ENCODE assay signal across 26 mouse cellular contexts in the genomic region with DNA sequence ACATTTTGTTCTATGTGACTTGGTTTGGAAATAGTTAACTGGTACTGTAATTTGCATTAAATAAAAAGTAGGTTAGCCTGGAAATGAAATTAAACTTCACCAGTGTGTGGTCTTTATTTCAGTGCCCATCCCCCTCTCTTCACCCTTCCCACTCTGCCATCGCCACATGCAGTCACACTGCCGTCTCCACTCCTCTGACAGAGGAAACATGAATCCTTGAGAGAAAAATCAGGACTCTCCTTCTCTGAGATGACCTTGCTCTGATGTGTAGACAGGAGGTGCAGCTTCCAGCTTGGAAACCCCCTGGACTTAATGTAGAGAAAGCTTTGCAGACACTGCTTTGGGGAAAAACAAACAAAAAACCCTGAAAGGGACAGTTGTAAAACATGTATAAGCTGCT. TPM values are rescaled to one million over a fixed set of nuclear protein-coding genes. Genes with fewer than 3 reads are reported as not detected.
DNase-seq lines count a peak whose midpoint lies in the region; ATAC-seq and TF ChIP-seq lines count a peak whose summit lies in the region.
"Had no signal": no experiment of that assay in that cellular context is flagged by ENCODE, and none has a peak within 500 bp of the region (broad histone marks: within the 10 kb centered on the region; RNA-seq: fewer than 3 reads in every experiment).

No protein-coding gene starts in this region.

- no peak overlapping the region for H3K4me3 ChIP-seq in midbrain, embryonic 11.5 days (ENCODE audit: low read depth, low read length)
- H3K4me3 ChIP-seq in midbrain, postnatal 0 days (ENCODE audit: low read depth, low read length): no peak overlapping the region
- H3K4me3 ChIP-seq: embryonic facial prominence, embryonic 13.5 days; embryonic facial prominence, embryonic 15.5 days; forebrain, embryonic 13.5 days; forebrain, embryonic 15.5 days had no signal

- H3K4me1 ChIP-seq in midbrain, embryonic 11.5 days (ENCODE audit: control insufficient read depth, insufficient read depth, low read length): no peaks in the 10 kb centered on the region
- no peaks in the 10 kb centered on the region for H3K4me1 ChIP-seq in midbrain, postnatal 0 days (ENCODE audit: insufficient read depth, low read length)
- H3K4me1 ChIP-seq: forebrain, embryonic 13.5 days; forebrain, embryonic 15.5 days had no signal

- WGBS in midbrain, embryonic 11.5 days: 80% methylated on average over 2 of the region's 2 CpGs
- WGBS in midbrain, postnatal 0 days: 75% methylated on average over 2 of the region's 2 CpGs

- no peak overlapping the region for H3K9ac ChIP-seq in midbrain, embryonic 11.5 days (ENCODE audit: low read length)
- H3K9ac ChIP-seq in midbrain, postnatal 0 days (replicated peaks; ENCODE audit: low read length, poor library complexity, severe bottlenecking): no peak overlapping the region
- H3K9ac ChIP-seq: embryonic facial prominence, embryonic 13.5 days; embryonic facial prominence, embryonic 15.5 days; forebrain, embryonic 13.5 days; forebrain, embryonic 15.5 days; forebrain, postnatal 0 days had no signal

- H3K4me2 ChIP-seq in midbrain, embryonic 11.5 days: no peak overlapping the region
- H3K4me2 ChIP-seq in midbrain, postnatal 0 days (ENCODE audit: low read depth, low read length, poor library complexity, severe bottlenecking): no peak overlapping the region
- H3K4me2 ChIP-seq: embryonic facial prominence, embryonic 13.5 days; embryonic facial prominence, embryonic 15.5 days; forebrain, embryonic 13.5 days; forebrain, embryonic 15.5 days had no signal

- no peak for TF ChIP-seq CTCF in midbrain, postnatal 0 days (IDR thresholded peaks at IDR 0.05)

- no peaks in the 10 kb centered on the region for H3K27me3 ChIP-seq in midbrain, embryonic 11.5 days (ENCODE audit: control insufficient read depth, insufficient read depth, low read length)
- no peaks in the 10 kb centered on the region for H3K27me3 ChIP-seq in midbrain, postnatal 0 days (ENCODE audit: insufficient read depth, low read length)
- H3K27me3 ChIP-seq: embryonic facial prominence, embryonic 13.5 days; embryonic facial prominence, embryonic 15.5 days; forebrain, embryonic 13.5 days; forebrain, embryonic 15.5 days had no signal

- peaks cover 2% of the 10 kb centered on the region; the same call in 1 of the 2 replicates for H3K36me3 ChIP-seq in midbrain, embryonic 11.5 days (ENCODE audit: control insufficient read depth, insufficient read depth, low read length)
- peaks cover 14% of the 10 kb centered on the region for H3K36me3 ChIP-seq in midbrain, postnatal 0 days (ENCODE audit: insufficient read depth, low read length)

- H3K27ac ChIP-seq in midbrain, embryonic 11.5 days (ENCODE audit: low read depth, low read length): no peak overlapping the region
- H3K27ac ChIP-seq in midbrain, postnatal 0 days (ENCODE audit: low read depth, low read length): no peak overlapping the region
- H3K27ac ChIP-seq: embryonic facial prominence, embryonic 13.5 days; embryonic facial prominence, embryonic 15.5 days; forebrain, embryonic 13.5 days; forebrain, embryonic 15.5 days had no signal

- no peak for ATAC-seq in midbrain, embryonic 11.5 days (ENCODE audit: low FRiP score)
- no peak for ATAC-seq in midbrain, postnatal 0 days (ENCODE audit: low FRiP score)
- ATAC-seq in megakaryocyte-erythroid progenitor cell, adult 5-6 weeks (replicated peaks; ENCODE audit: low FRiP score, low TSS enrichment, poor library complexity, severe bottlenecking): no peak
- ATAC-seq: forebrain, embryonic 13.5 days; forebrain, embryonic 15.5 days had no signal

- no peaks in the 10 kb centered on the region for H3K9me3 ChIP-seq in midbrain, embryonic 11.5 days (ENCODE audit: control insufficient read depth, low read length)
- H3K9me3 ChIP-seq in midbrain, postnatal 0 days (ENCODE audit: low read length): no peaks in the 10 kb centered on the region
- H3K9me3 ChIP-seq: embryonic facial prominence, embryonic 13.5 days; embryonic facial prominence, embryonic 15.5 days; forebrain, embryonic 13.5 days; forebrain, embryonic 15.5 days had no signal

- peak; percentile 56 for DNase-seq in heart, adult 11 months
- no peak for DNase-seq in heart, adult 8-10 months (ENCODE audit: low spot score)
- peak; percentile 79 for DNase-seq in midbrain, embryonic 11.5 days (ENCODE audit: low spot score, missing footprints)
- no peak for DNase-seq in midbrain, postnatal 0 days (ENCODE audit: low spot score)
- DNase-seq: adrenal gland, adult 2 months; adrenal gland, postnatal 10 days; adrenal gland, postnatal 25 days; cerebellum, adult 11 months; cerebellum, adult 18-20 months; cerebellum, adult 8-10 months; cerebellum, adult 9-11 months; cerebellum, postnatal 14 days; cerebellum, postnatal 36 days; embryo, embryonic 11 days; forebrain, postnatal 0 days had no signal

RNA-seq across cellular contexts. Expression of a gene that starts 49.2 kb away (rescaled TPM):
- not detected for total RNA-seq in heart, adult 8-10 months (2022)
- polyA plus RNA-seq in midbrain, embryonic 11.5 days (2014; fragmentation: Nextera tagmentation; extraction: Ambion mirVana): not detected in 2 replicates
- not detected in 2 replicates for total RNA-seq in midbrain, postnatal 0 days (2014; rRNA removed)
- polyA plus RNA-seq in midbrain, postnatal 0 days (2015; fragmentation: Nextera tagmentation; extraction: Ambion mirVana): not detected in 2 replicates
- total RNA-seq in megakaryocyte-erythroid progenitor cell, adult 5-6 weeks (2014; fragmentation: Nextera tagmentation): not detected in 2 replicates
- total RNA-seq in megakaryocyte-erythroid progenitor cell, adult 5-6 weeks (2017): not detected in 2 replicates
- total RNA-seq: adrenal gland, postnatal 25 days; common myeloid progenitor, adult 5-6 weeks; forebrain, postnatal 0 days; MEL had no signal
- polyA plus RNA-seq: adrenal gland, adult 2 months; brain, embryonic 14.5 days; C2C12; embryonic facial prominence, embryonic 11.5 days; embryonic facial prominence, embryonic 13.5 days; embryonic facial prominence, embryonic 15.5 days; forebrain, embryonic 11.5 days; forebrain, embryonic 13.5 days; forebrain, embryonic 15.5 days; forebrain, postnatal 0 days had no signal

Comparison
In these comparisons a context has a peak if more than half of its experiments do, and no peak if none do; other contexts are left out.
1. DNase-seq: peak in heart, adult 11 months (single experiment) and midbrain, embryonic 11.5 days (single experiment); none in heart, adult 8-10 months (single experiment) and midbrain, postnatal 0 days (single experiment).